Mouse (Mus musculus): ENCODE measurements around the gene Slc6a13. TPM values are rescaled to one million over a fixed set of nuclear protein-coding genes. Genes with fewer than 3 reads are reported as not detected.
"Not testable (repeated sequence)": the region's sequence is repeated elsewhere in the genome, so short reads cannot be mapped to it uniquely, and the experiment has no call there.

The Slc6a13 gene
- polyA plus RNA-seq, 1 experiment from 2014 or later = 0.78 TPM

DNA sequence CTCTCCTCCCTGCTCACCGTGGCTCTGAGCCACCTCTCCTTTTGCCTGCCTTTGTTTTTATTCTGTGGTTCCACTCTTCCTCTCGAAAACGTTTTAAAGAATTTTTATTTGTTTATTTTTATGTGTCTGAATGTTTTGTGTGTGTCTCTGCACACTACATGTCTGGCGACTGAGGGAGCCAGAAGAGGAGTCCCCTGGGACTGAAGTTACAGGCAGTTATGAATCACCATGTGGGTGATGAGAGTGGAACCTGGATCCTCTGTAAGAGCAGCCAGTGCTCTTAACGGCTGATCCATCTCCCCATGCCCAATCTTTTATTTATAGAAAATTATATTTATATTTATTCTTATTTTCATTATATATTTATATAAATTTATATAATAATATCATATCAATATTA, 44.3 kb downstream of the Slc6a13 start:
- no peak for DNase-seq (ENCODE audit: low spot score)
- Histone ChIP-seq H3K4me2 (ENCODE audit: low read length) (no peak overlapping the region), H3K36me3 (ENCODE audit: control insufficient read depth, insufficient read depth, low read length) (no peaks in the 10 kb centered on the region), H3K27ac (ENCODE audit: low read depth) (no peak overlapping the region), H3K4me1 (replicated peaks; ENCODE audit: control insufficient read depth, insufficient read depth, low read length) (no peaks in the 10 kb centered on the region), H3K27me3 (replicated peaks; ENCODE audit: control insufficient read depth, insufficient read depth, low read length) (no peaks in the 10 kb centered on the region), H3K9ac (ENCODE audit: low read length) (no peak overlapping the region), H3K4me3 (ENCODE audit: low read depth, low read length) (no peak overlapping the region), H3K9me3 (ENCODE audit: control insufficient read depth, low read length) (no peaks in the 10 kb centered on the region)
- no peak for ATAC-seq (replicated peaks; ENCODE audit: low FRiP score, low TSS enrichment, low read depth)
- 31% methylated on average over 5 of the region's 5 CpGs for WGBS

DNA sequence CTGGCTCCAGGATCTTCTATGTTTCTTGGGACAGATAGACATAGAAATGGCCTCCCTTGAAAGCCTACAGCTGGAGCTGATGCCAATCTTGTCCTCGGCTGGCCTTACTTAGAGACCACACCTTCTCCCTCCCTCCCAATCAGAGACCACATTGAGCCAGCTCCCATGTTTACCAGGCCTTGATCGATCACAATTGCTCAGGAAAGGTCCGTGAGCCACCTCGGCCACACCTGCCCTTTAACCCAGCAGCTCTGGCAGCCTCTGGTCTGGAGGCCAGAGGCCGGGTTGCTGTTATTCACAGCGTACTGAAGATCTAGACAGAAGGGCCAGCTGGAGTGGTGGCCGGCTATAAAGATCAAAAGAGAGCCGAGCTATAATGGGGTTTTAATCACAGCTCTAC, 46.4 kb downstream of the Slc6a13 start:
- Histone ChIP-seq H3K4me1 (replicated peaks; ENCODE audit: control insufficient read depth, insufficient read depth, low read length) (no peaks in the 10 kb centered on the region), H3K4me3 (ENCODE audit: low read depth, low read length) (no peak overlapping the region), H3K9me3 (ENCODE audit: control insufficient read depth, low read length) (no peaks in the 10 kb centered on the region), H3K4me2 (ENCODE audit: low read length) (no peak overlapping the region), H3K27ac (ENCODE audit: low read depth) (no peak overlapping the region), H3K9ac (ENCODE audit: low read length) (no peak overlapping the region), H3K27me3 (replicated peaks; ENCODE audit: control insufficient read depth, insufficient read depth, low read length) (no peaks in the 10 kb centered on the region), H3K36me3 (ENCODE audit: control insufficient read depth, insufficient read depth, low read length) (no peaks in the 10 kb centered on the region)
- 28% methylated on average over 8 of the region's 8 CpGs for WGBS
- DNase-seq (ENCODE audit: low spot score) (no peak), ATAC-seq (replicated peaks; ENCODE audit: low FRiP score, low TSS enrichment, low read depth) (no peak)

DNA sequence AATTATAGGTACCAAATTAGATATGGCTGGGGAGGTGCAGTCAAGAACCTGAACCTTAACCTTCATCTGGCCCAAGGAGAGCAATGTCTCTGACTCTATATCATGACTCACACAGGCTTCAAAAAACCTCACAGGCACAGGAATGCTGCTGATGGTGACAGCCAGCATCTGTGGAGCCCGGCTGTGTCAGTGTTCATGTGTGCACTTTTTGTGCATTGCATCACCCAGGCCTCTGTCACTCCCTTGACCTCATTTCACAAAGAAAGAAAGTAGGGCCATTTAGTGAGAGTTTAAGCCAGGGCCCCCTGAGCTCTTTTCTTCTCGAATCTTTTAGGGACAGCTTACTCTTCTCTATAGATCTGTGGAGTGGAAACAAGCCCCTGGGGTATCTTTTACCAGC, 52.2 kb downstream of the Slc6a13 start:
- Histone ChIP-seq H3K36me3 (ENCODE audit: control insufficient read depth, insufficient read depth, low read length) (no peaks in the 10 kb centered on the region), H3K4me3 (ENCODE audit: low read depth, low read length) (no peak overlapping the region), H3K27ac (ENCODE audit: low read depth) (no peak overlapping the region), H3K9me3 (ENCODE audit: control insufficient read depth, low read length) (no peaks in the 10 kb centered on the region), H3K4me1 (replicated peaks; ENCODE audit: control insufficient read depth, insufficient read depth, low read length) (no peaks in the 10 kb centered on the region), H3K4me2 (ENCODE audit: low read length) (no peak overlapping the region), H3K27me3 (replicated peaks; ENCODE audit: control insufficient read depth, insufficient read depth, low read length) (no peaks in the 10 kb centered on the region), H3K9ac (ENCODE audit: low read length) (no peak overlapping the region)
- ATAC-seq (replicated peaks; ENCODE audit: low FRiP score, low TSS enrichment, low read depth) (no peak), DNase-seq (ENCODE audit: low spot score) (no peak)
- 58% methylated on average over 2 of the region's 2 CpGs for WGBS

DNA sequence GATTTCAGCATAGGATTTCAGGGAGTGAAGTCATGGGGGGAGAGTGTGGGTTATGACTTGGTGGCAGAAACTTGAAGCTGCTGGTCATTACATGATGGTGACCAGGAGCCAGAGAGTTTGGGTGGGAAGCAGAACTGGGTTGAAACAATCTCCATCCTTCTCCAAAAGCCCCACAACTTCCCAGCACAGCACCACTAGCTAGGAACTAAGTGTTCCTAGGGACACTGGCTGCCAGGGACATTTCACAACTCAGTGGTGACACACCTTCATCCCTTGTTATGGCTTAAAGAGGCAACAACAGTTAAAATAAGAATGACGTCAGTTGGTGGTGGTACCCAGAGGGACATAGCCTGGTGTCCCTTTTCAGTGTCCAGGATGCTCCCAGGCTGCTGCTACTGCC, 56.0 kb downstream of the Slc6a13 start:
- no peak for ATAC-seq (replicated peaks; ENCODE audit: low FRiP score, low TSS enrichment, low read depth)
- Histone ChIP-seq H3K27ac (ENCODE audit: low read depth) (no peak overlapping the region), H3K4me1 (replicated peaks; ENCODE audit: control insufficient read depth, insufficient read depth, low read length) (no peaks in the 10 kb centered on the region), H3K36me3 (ENCODE audit: control insufficient read depth, insufficient read depth, low read length) (no peaks in the 10 kb centered on the region), H3K9ac (ENCODE audit: low read length) (no peak overlapping the region), H3K27me3 (replicated peaks; ENCODE audit: control insufficient read depth, insufficient read depth, low read length) (no peaks in the 10 kb centered on the region), H3K4me3 (ENCODE audit: low read depth, low read length) (no peak overlapping the region), H3K9me3 (ENCODE audit: control insufficient read depth, low read length) (no peaks in the 10 kb centered on the region), H3K4me2 (ENCODE audit: low read length) (no peak overlapping the region)
- WGBS = 81% methylated on average over 1 of the region's 1 CpGs
- DNase-seq (ENCODE audit: low spot score) = no peak

DNA sequence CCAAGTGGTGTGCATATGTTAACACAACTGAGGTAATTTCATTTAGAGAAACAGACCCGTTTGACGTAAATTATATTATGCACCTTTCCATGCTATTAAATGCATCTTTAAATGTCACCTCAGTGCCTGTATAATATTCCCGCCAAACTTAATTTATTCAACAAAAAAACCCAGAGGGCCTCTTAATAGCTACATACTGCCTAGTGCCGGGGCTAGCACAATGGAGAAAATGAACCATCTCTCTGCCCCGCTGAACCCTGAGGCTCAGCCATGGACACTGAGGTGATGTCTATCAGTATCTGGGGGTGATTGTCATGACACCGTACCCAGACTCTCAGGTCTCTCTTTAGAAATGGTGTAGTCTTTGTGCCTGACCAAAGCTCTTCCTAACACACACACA, 57.2 kb downstream of the Slc6a13 start:
- ATAC-seq (replicated peaks; ENCODE audit: low FRiP score, low TSS enrichment, low read depth) (no peak), DNase-seq (ENCODE audit: low spot score) (no peak)
- no peak overlapping the region for H3K9ac ChIP-seq (ENCODE audit: low read length)
- no peaks in the 10 kb centered on the region for H3K36me3 ChIP-seq (ENCODE audit: control insufficient read depth, insufficient read depth, low read length)
- no peaks in the 10 kb centered on the region for H3K4me1 ChIP-seq (replicated peaks; ENCODE audit: control insufficient read depth, insufficient read depth, low read length)
- no peaks in the 10 kb centered on the region for H3K27me3 ChIP-seq (replicated peaks; ENCODE audit: control insufficient read depth, insufficient read depth, low read length)
- no peak overlapping the region for H3K27ac ChIP-seq (ENCODE audit: low read depth)
- H3K4me2 ChIP-seq (ENCODE audit: low read length) = no peak overlapping the region
- no peak overlapping the region for H3K4me3 ChIP-seq (ENCODE audit: low read depth, low read length)
- H3K9me3 ChIP-seq (ENCODE audit: control insufficient read depth, low read length) = no peaks in the 10 kb centered on the region
- 83% methylated on average over 6 of the region's 6 CpGs for WGBS

DNA sequence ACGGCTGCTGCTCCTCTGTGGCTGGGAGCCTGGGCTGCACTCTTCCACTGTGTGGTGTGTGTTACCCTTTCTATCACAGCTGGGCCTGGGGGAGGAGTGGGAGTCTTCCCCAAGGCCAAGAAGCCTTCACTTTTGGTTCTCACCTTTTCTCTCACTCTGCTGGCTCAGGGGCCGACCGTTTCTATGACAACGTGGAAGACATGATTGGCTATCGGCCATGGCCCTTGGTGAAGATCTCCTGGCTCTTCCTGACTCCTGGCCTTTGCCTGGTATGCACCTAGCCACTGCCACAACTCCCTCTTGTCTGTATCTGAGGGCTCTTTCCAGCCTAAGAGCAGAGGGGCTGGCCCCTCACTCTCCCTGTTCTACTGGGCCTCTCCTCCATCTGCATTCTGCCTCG, 63.0 kb downstream of the Slc6a13 start:
- Histone ChIP-seq H3K36me3 (ENCODE audit: control insufficient read depth, insufficient read depth, low read length) (no peaks in the 10 kb centered on the region), H3K9me3 (ENCODE audit: control insufficient read depth, low read length) (no peaks in the 10 kb centered on the region), H3K9ac (ENCODE audit: low read length) (no peak overlapping the region), H3K27me3 (replicated peaks; ENCODE audit: control insufficient read depth, insufficient read depth, low read length) (no peaks in the 10 kb centered on the region), H3K4me3 (ENCODE audit: low read depth, low read length) (no peak overlapping the region), H3K4me1 (replicated peaks; ENCODE audit: control insufficient read depth, insufficient read depth, low read length) (no peaks in the 10 kb centered on the region), H3K27ac (ENCODE audit: low read depth) (no peak overlapping the region), H3K4me2 (ENCODE audit: low read length) (no peak overlapping the region)
- no peak for ATAC-seq (replicated peaks; ENCODE audit: low FRiP score, low TSS enrichment, low read depth)
- DNase-seq (ENCODE audit: low spot score) = no peak
- 71% methylated on average over 6 of the region's 6 CpGs for WGBS

DNA sequence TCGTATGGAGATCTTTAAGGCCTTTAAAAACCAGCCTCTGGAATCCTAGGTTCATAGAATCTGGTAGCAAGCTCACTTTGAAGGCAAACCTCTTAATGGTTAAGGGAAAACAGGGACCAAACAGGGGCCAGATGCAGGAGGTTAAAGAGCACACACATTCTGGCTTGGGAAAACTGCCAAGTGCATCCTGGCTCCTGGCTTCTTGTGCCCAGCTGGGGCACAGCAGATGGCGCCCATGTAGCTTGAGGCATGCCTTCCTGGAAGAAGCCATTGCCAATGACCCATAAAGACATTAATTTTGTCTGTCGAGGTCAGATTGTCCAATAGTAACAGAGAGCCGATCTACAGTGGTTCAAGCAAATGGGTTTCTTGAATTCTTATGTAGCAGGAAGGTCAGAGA, 63.9 kb downstream of the Slc6a13 start:
- Histone ChIP-seq H3K36me3 (ENCODE audit: control insufficient read depth, insufficient read depth, low read length) (no peaks in the 10 kb centered on the region), H3K4me1 (replicated peaks; ENCODE audit: control insufficient read depth, insufficient read depth, low read length) (no peaks in the 10 kb centered on the region), H3K4me3 (ENCODE audit: low read depth, low read length) (no peak overlapping the region), H3K4me2 (ENCODE audit: low read length) (no peak overlapping the region), H3K27me3 (replicated peaks; ENCODE audit: control insufficient read depth, insufficient read depth, low read length) (no peaks in the 10 kb centered on the region), H3K9me3 (ENCODE audit: control insufficient read depth, low read length) (no peaks in the 10 kb centered on the region), H3K27ac (ENCODE audit: low read depth) (no peak overlapping the region), H3K9ac (ENCODE audit: low read length) (no peak overlapping the region)
- 81% methylated on average over 4 of the region's 4 CpGs for WGBS
- no peak for DNase-seq (ENCODE audit: low spot score)
- ATAC-seq (replicated peaks; ENCODE audit: low FRiP score, low TSS enrichment, low read depth) = no peak

DNA sequence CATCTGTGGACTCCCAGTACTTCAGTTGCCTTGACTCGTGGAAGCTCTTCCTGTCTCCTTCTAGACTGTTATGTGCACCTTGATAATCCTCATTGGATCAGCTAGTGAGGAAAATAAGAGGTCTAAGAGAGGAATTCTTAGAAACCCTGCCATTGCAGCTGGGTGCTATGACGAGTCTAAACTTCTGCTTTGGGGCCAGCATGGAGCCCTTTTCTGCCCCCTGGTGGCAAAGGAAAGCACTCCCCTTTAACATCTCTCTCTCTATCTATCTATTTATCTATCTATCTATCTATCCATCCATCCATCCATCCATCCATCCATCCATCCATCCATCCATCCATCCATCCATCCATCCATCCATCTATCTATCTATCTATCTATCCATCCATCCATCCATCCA, 66.5 kb downstream of the Slc6a13 start:
- H3K27me3 ChIP-seq (replicated peaks; ENCODE audit: control insufficient read depth, insufficient read depth, low read length); ATAC-seq (replicated peaks; ENCODE audit: low FRiP score, low TSS enrichment, low read depth); H3K9me3 ChIP-seq (ENCODE audit: control insufficient read depth, low read length); H3K4me1 ChIP-seq (replicated peaks; ENCODE audit: control insufficient read depth, insufficient read depth, low read length); H3K9ac ChIP-seq (ENCODE audit: low read length); H3K4me2 ChIP-seq (ENCODE audit: low read length); H3K36me3 ChIP-seq (ENCODE audit: control insufficient read depth, insufficient read depth, low read length); H3K27ac ChIP-seq (ENCODE audit: low read depth); H3K4me3 ChIP-seq (ENCODE audit: low read depth, low read length): not testable (repeated sequence)
- peak; percentile 66 for DNase-seq (ENCODE audit: low spot score)
- WGBS = 9% methylated on average over 2 of the region's 2 CpGs

DNA sequence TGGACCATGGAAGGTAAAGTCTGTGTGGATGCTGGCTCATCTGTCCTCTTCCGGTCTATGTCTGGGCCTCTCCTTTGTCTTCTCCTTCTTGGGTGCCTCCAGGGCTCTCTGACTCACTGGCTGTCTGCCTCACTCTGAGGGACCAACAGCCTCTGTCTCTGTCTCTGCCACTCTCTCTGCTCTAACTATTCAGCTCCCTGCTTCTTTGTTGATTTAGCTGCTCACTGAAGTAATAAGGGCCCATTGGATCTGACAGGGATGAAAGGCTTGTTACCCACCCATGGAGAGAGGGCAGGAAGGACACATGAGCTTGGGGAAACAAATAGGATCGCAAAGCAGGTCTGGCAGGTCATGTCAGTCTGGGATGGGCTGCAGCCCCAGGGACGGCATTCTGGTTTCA, 67.1 kb downstream of the Slc6a13 start:
- no peak for ATAC-seq (replicated peaks; ENCODE audit: low FRiP score, low TSS enrichment, low read depth)
- 55% methylated on average over 3 of the region's 3 CpGs for WGBS
- Histone ChIP-seq H3K9me3 (ENCODE audit: control insufficient read depth, low read length) (no peaks in the 10 kb centered on the region), H3K4me3 (ENCODE audit: low read depth, low read length) (no peak overlapping the region), H3K9ac (ENCODE audit: low read length) (no peak overlapping the region), H3K27me3 (replicated peaks; ENCODE audit: control insufficient read depth, insufficient read depth, low read length) (no peaks in the 10 kb centered on the region), H3K36me3 (ENCODE audit: control insufficient read depth, insufficient read depth, low read length) (no peaks in the 10 kb centered on the region), H3K4me2 (ENCODE audit: low read length) (no peak overlapping the region), H3K27ac (ENCODE audit: low read depth) (no peak overlapping the region), H3K4me1 (replicated peaks; ENCODE audit: control insufficient read depth, insufficient read depth, low read length) (no peaks in the 10 kb centered on the region)
- DNase-seq (ENCODE audit: low spot score) = no peak

Measured in intestine, embryonic 14.5 days (tissue).